Mouse (Mus musculus): ENCODE measurements around the gene Numa1. TPM values are rescaled to one million over a fixed set of nuclear protein-coding genes. Genes with fewer than 3 reads are reported as not detected.
A peak's percentile ranks its signal among the peaks of the same experiment; 100 is the strongest.
"Not testable (repeated sequence)": the region's sequence is repeated elsewhere in the genome, so short reads cannot be mapped to it uniquely, and the experiment has no call there.

The Numa1 gene
- polyA plus RNA-seq, 1 experiment from 2014 or later, result 72.9 TPM

GRCm38 (mm10) chr7:101906696-101907095, 27.2 kb upstream of the Numa1 start:
- ATAC-seq (ENCODE audit: insufficient number of reproducible peaks, low FRiP score, low TSS enrichment, low read depth), result no peak
- no peaks in the 10 kb centered on the region for H3K27me3 ChIP-seq

GRCm38 (mm10) chr7:101908367-101908766, 25.5 kb upstream of the Numa1 start:
- Histone ChIP-seq H3K4me1 (peaks cover 26% of the 10 kb centered on the region), H3K4me3 (no peak overlapping the region), H3K36me3 (peaks cover 43% of the 10 kb centered on the region), H3K27me3 (no peaks in the 10 kb centered on the region), H3K9ac (no peak overlapping the region), H3K27ac (no peak overlapping the region), H3K9me3 (no peaks in the 10 kb centered on the region), H3K4me2 (no peak overlapping the region)
- ATAC-seq (ENCODE audit: insufficient number of reproducible peaks, low FRiP score, low TSS enrichment, low read depth), result no peak
- WGBS, result 73% methylated on average over 4 of the region's 4 CpGs

More at GRCm38 (mm10) chr7:101906696-101907095, 27.2 kb upstream of the Numa1 start:
- Histone ChIP-seq H3K4me1 (peaks cover 26% of the 10 kb centered on the region), H3K27ac (peak overlapping the region; percentile 98), H3K4me2 (peak overlapping the region; percentile 55), H3K9ac (peak overlapping the region; percentile 96), H3K4me3 (peak overlapping the region; percentile 89), H3K9me3 (no peaks in the 10 kb centered on the region), H3K36me3 (peaks cover 32% of the 10 kb centered on the region)
- 55% methylated on average over 8 of the region's 8 CpGs for WGBS

GRCm38 (mm10) chr7:101910138-101910537, 23.8 kb upstream of the Numa1 start:
- H3K9me3 ChIP-seq, result no peaks in the 10 kb centered on the region
- H3K4me3 ChIP-seq, result no peak overlapping the region
- no peaks in the 10 kb centered on the region for H3K27me3 ChIP-seq
- H3K9ac ChIP-seq, result no peak overlapping the region
- peaks cover 22% of the 10 kb centered on the region for H3K4me1 ChIP-seq
- ATAC-seq (ENCODE audit: insufficient number of reproducible peaks, low FRiP score, low TSS enrichment, low read depth), result no peak
- no peak overlapping the region for H3K27ac ChIP-seq
- peaks cover 60% of the 10 kb centered on the region for H3K36me3 ChIP-seq
- 72% methylated on average over 4 of the region's 4 CpGs for WGBS
- H3K4me2 ChIP-seq, result no peak overlapping the region

GRCm38 (mm10) chr7:101911982-101912381, 21.9 kb upstream of the Numa1 start:
- ATAC-seq (ENCODE audit: insufficient number of reproducible peaks, low FRiP score, low TSS enrichment, low read depth), result no peak
- H3K4me3 ChIP-seq, result no peak overlapping the region
- 67% methylated on average over 3 of the region's 3 CpGs for WGBS
- H3K9me3 ChIP-seq, result no peaks in the 10 kb centered on the region
- peaks cover 60% of the 10 kb centered on the region for H3K36me3 ChIP-seq
- peaks cover 12% of the 10 kb centered on the region for H3K4me1 ChIP-seq
- H3K27me3 ChIP-seq, result no peaks in the 10 kb centered on the region
- no peak overlapping the region for H3K9ac ChIP-seq
- no peak overlapping the region for H3K27ac ChIP-seq
- H3K4me2 ChIP-seq, result no peak overlapping the region

GRCm38 (mm10) chr7:101918071-101918470, 15.8 kb upstream of the Numa1 start:
- Histone ChIP-seq H3K27ac (no peak overlapping the region), H3K9me3 (no peaks in the 10 kb centered on the region), H3K4me2 (no peak overlapping the region), H3K4me1 (no peaks in the 10 kb centered on the region), H3K36me3 (peaks cover 20% of the 10 kb centered on the region), H3K4me3 (no peak overlapping the region), H3K9ac (no peak overlapping the region), H3K27me3 (no peaks in the 10 kb centered on the region)
- peak; percentile 58; the same call in 1 of the 2 replicates for ATAC-seq (ENCODE audit: insufficient number of reproducible peaks, low FRiP score, low TSS enrichment, low read depth)
- WGBS, result 31% methylated on average over 1 of the region's 1 CpGs

- not testable (repeated sequence) for H3K27me3 ChIP-seq; H3K9me3 ChIP-seq; H3K4me3 ChIP-seq; ATAC-seq (ENCODE audit: insufficient number of reproducible peaks, low FRiP score, low TSS enrichment, low read depth); H3K9ac ChIP-seq; H3K4me1 ChIP-seq; H3K27ac ChIP-seq; H3K36me3 ChIP-seq; H3K4me2 ChIP-seq
Observed at GRCm38 (mm10) chr7:101925892-101926291, 8.0 kb upstream of the Numa1 start.

- no peaks in the 10 kb centered on the region for H3K27me3 ChIP-seq
- ATAC-seq (ENCODE audit: insufficient number of reproducible peaks, low FRiP score, low TSS enrichment, low read depth), result no peak
- H3K36me3 ChIP-seq, result no peaks in the 10 kb centered on the region
- no peak overlapping the region for H3K4me2 ChIP-seq
- H3K27ac ChIP-seq, result no peak overlapping the region
- no peaks in the 10 kb centered on the region for H3K9me3 ChIP-seq
- H3K4me1 ChIP-seq, result peaks cover 5% of the 10 kb centered on the region; the same call in 1 of the 2 replicates
- 85% methylated on average over 3 of the region's 3 CpGs for WGBS
- H3K4me3 ChIP-seq, result no peak overlapping the region
- no peak overlapping the region for H3K9ac ChIP-seq
Observed at GRCm38 (mm10) chr7:101928093-101928492, 5.8 kb upstream of the Numa1 start.

GRCm38 (mm10) chr7:101932551-101932950, 1.4 kb upstream of the Numa1 start:
- no peak for ATAC-seq (ENCODE audit: insufficient number of reproducible peaks, low FRiP score, low TSS enrichment, low read depth)
- H3K4me2 ChIP-seq, result peak overlapping the region; percentile 61; the same call in 1 of the 2 replicates
- H3K9me3 ChIP-seq, result no peaks in the 10 kb centered on the region
- 82% methylated on average over 1 of the region's 1 CpGs for WGBS
- H3K4me3 ChIP-seq, result peak overlapping the region; percentile 75; the same call in 1 of the 2 replicates
- H3K4me1 ChIP-seq, result peaks cover 9% of the 10 kb centered on the region; the same call in 1 of the 2 replicates
- H3K27ac ChIP-seq, result no peak overlapping the region
- H3K27me3 ChIP-seq, result no peaks in the 10 kb centered on the region
- no peaks in the 10 kb centered on the region for H3K36me3 ChIP-seq
- no peak overlapping the region for H3K9ac ChIP-seq

- ATAC-seq (ENCODE audit: insufficient number of reproducible peaks, low FRiP score, low TSS enrichment, low read depth), result 0 out of 2 replicates have a peak, but pooled peaks have one; percentile 4
- Histone ChIP-seq H3K4me1 (peaks cover 9% of the 10 kb centered on the region; the same call in 1 of the 2 replicates), H3K4me2 (peak overlapping the region; percentile 61), H3K27ac (peak overlapping the region; percentile 89), H3K4me3 (peak overlapping the region; percentile 75), H3K27me3 (no peaks in the 10 kb centered on the region), H3K36me3 (no peaks in the 10 kb centered on the region), H3K9me3 (no peaks in the 10 kb centered on the region), H3K9ac (peak overlapping the region; percentile 65)
- WGBS, result 4% methylated on average over 15 of the region's 15 CpGs
Observed at GRCm38 (mm10) chr7:101933300-101933699, 611 bp upstream of the Numa1 start.

- H3K4me3 ChIP-seq, result no peak overlapping the region
- H3K27ac ChIP-seq, result no peak overlapping the region
- H3K4me1 ChIP-seq, result peaks cover 9% of the 10 kb centered on the region; the same call in 1 of the 2 replicates
- no peaks in the 10 kb centered on the region for H3K9me3 ChIP-seq
- H3K27me3 ChIP-seq, result no peaks in the 10 kb centered on the region
- WGBS, result 93% methylated on average over 4 of the region's 4 CpGs
- no peaks in the 10 kb centered on the region for H3K36me3 ChIP-seq
- H3K9ac ChIP-seq, result no peak overlapping the region
- no peak overlapping the region for H3K4me2 ChIP-seq
- ATAC-seq (ENCODE audit: insufficient number of reproducible peaks, low FRiP score, low TSS enrichment, low read depth), result no peak
Observed at GRCm38 (mm10) chr7:101935957-101936356, 2.0 kb downstream of the Numa1 start.

- Histone ChIP-seq H3K4me1 (peaks cover 9% of the 10 kb centered on the region; the same call in 1 of the 2 replicates), H3K9ac (no peak overlapping the region), H3K36me3 (no peaks in the 10 kb centered on the region), H3K4me3 (no peak overlapping the region), H3K27ac (no peak overlapping the region), H3K4me2 (no peak overlapping the region), H3K9me3 (no peaks in the 10 kb centered on the region), H3K27me3 (no peaks in the 10 kb centered on the region)
- 99% methylated on average over 4 of the region's 4 CpGs for WGBS
- no peak for ATAC-seq (ENCODE audit: insufficient number of reproducible peaks, low FRiP score, low TSS enrichment, low read depth)
Observed at GRCm38 (mm10) chr7:101936996-101937395, 3.1 kb downstream of the Numa1 start.

- no peak overlapping the region for H3K4me2 ChIP-seq
- H3K4me3 ChIP-seq, result no peak overlapping the region
- no peaks in the 10 kb centered on the region for H3K27me3 ChIP-seq
- H3K4me1 ChIP-seq, result peaks cover 7% of the 10 kb centered on the region; the same call in 1 of the 2 replicates
- ATAC-seq (ENCODE audit: insufficient number of reproducible peaks, low FRiP score, low TSS enrichment, low read depth), result no peak
- no peak overlapping the region for H3K9ac ChIP-seq
- WGBS, result 93% methylated on average over 4 of the region's 4 CpGs
- H3K27ac ChIP-seq, result no peak overlapping the region
- no peaks in the 10 kb centered on the region for H3K36me3 ChIP-seq
- H3K9me3 ChIP-seq, result no peaks in the 10 kb centered on the region
Observed at GRCm38 (mm10) chr7:101937569-101937968, 3.7 kb downstream of the Numa1 start.

- WGBS, result 77% methylated on average over 2 of the region's 2 CpGs
- no peak for ATAC-seq (ENCODE audit: insufficient number of reproducible peaks, low FRiP score, low TSS enrichment, low read depth)
- H3K9me3 ChIP-seq, result no peaks in the 10 kb centered on the region
- H3K4me2 ChIP-seq, result no peak overlapping the region
- no peaks in the 10 kb centered on the region for H3K27me3 ChIP-seq
- H3K4me1 ChIP-seq, result peaks cover 4% of the 10 kb centered on the region; the same call in 1 of the 2 replicates
- no peak overlapping the region for H3K9ac ChIP-seq
- no peaks in the 10 kb centered on the region for H3K36me3 ChIP-seq
- no peak overlapping the region for H3K27ac ChIP-seq
- H3K4me3 ChIP-seq, result no peak overlapping the region
Observed at GRCm38 (mm10) chr7:101938348-101938747, 4.4 kb downstream of the Numa1 start.

All from limb, embryonic 15.5 days (tissue).